Mouse (Mus musculus): ENCODE data around the gene Rnase2b. TPM values are rescaled to one million over a fixed set of nuclear protein-coding genes. Genes with fewer than 3 reads are reported as not detected.

Rnase2b gene
- polyA plus RNA-seq, 1 experiment from 2014 or later = not detected

DNA sequence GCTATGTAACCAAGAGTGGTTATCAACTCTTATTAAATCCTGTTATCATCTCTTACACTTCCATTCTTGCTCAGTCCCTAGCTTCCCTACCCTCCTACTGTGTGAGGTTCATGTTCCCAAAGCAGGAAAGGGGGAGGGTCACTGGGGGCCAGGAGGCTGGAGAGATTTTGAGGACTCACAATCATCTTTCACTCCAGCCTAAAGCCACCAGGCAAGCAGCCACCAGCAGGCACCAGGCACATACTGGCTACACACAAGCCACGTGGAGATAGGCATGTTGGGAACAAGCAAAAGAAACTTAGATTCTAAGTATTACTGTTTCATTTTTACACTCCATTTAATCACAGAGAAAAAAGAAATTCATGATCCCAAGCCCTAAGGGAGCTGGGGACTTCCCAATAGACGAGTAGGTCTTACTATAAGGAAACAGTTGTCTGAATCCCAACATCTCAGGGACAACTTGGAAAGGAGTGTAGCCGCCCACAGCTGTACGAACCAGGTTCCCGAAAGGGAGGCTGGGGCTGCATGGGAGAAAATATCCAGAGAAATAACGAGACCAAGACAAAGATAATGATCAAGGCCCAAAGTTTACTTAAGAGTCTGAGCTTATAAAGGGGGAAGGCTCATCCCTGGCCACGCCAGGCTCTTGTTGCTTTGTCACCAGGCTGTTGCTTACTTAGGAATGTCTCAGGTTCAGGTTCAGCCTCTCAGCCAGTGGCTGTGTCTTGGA is 30.8 kb upstream of the Rnase2b start:
- Histone ChIP-seq H3K27me3 (ENCODE audit: control insufficient read depth, insufficient read depth, low read length) (no peaks in the 10 kb centered on the region), H3K4me3 (replicated peaks; ENCODE audit: low read length) (no peak overlapping the region), H3K9ac (ENCODE audit: low read length) (no peak overlapping the region), H3K36me3 (ENCODE audit: control insufficient read depth, insufficient read depth, low read length) (no peaks in the 10 kb centered on the region), H3K9me3 (replicated peaks; ENCODE audit: control insufficient read depth, low read length) (no peaks in the 10 kb centered on the region), H3K4me1 (ENCODE audit: control insufficient read depth, insufficient read depth, low read length) (no peaks in the 10 kb centered on the region; the same call in 1 of the 2 replicates), H3K4me2 (ENCODE audit: low read depth, low read length) (no peak overlapping the region), H3K27ac (ENCODE audit: low read length) (no peak overlapping the region)
- ATAC-seq (ENCODE audit: insufficient read depth, low FRiP score) = no peak
- 76% methylated on average over 7 of the region's 7 CpGs for WGBS

DNA sequence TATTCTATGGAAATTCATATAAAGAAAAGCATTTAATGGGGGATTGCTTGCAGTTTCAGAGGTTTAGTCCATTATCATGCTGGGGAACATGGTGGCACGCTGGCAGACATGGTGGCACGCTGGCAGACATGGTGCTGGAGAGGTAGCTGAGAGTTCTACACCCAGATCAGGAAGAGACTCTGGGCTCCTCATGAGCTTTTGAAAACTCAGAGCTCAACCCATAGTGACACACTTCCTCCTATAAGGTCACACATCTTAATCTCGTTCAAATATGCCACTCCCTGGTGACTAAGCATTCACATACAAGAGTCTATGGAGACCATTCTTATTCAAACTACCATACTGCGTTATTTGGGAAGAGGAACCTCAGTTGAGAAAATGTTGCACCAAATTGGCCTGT is 29.7 kb upstream of the Rnase2b start:
- no peak overlapping the region for H3K9ac ChIP-seq (ENCODE audit: low read length)
- WGBS = 78% methylated on average over 4 of the region's 4 CpGs
- no peaks in the 10 kb centered on the region for H3K27me3 ChIP-seq (ENCODE audit: control insufficient read depth, insufficient read depth, low read length)
- H3K36me3 ChIP-seq (ENCODE audit: control insufficient read depth, insufficient read depth, low read length) = no peaks in the 10 kb centered on the region
- H3K27ac ChIP-seq (ENCODE audit: low read length) = no peak overlapping the region
- H3K4me3 ChIP-seq (replicated peaks; ENCODE audit: low read length) = no peak overlapping the region
- no peaks in the 10 kb centered on the region; the same call in 1 of the 2 replicates for H3K4me1 ChIP-seq (ENCODE audit: control insufficient read depth, insufficient read depth, low read length)
- no peak overlapping the region for H3K4me2 ChIP-seq (ENCODE audit: low read depth, low read length)
- no peaks in the 10 kb centered on the region for H3K9me3 ChIP-seq (replicated peaks; ENCODE audit: control insufficient read depth, low read length)
- peak; percentile 73; the same call in 1 of the 2 replicates for ATAC-seq (ENCODE audit: insufficient read depth, low FRiP score)

DNA sequence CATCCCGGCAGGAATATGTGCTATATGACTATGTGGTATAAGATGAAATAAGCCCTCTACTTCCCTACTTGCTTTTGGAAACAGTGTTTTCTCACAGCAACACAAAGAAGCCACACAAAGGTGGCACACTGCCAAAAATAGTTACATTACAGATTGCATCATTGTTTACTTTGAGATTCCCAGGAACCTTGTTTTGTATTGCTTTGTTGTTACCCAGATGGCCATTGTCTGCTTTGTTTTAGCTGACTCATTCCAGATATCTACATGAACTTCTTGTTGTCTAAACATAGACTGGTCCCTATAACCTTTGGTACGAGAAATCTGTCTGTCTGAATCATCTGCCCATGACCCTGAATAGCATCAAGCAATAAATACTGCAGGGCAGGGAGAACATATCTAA is 21.7 kb upstream of the Rnase2b start:
- H3K4me3 ChIP-seq (replicated peaks; ENCODE audit: low read length) = no peak overlapping the region
- no peak overlapping the region for H3K4me2 ChIP-seq (ENCODE audit: low read depth, low read length)
- no peak overlapping the region for H3K27ac ChIP-seq (ENCODE audit: low read length)
- H3K9me3 ChIP-seq (replicated peaks; ENCODE audit: control insufficient read depth, low read length) = no peaks in the 10 kb centered on the region
- no peaks in the 10 kb centered on the region for H3K36me3 ChIP-seq (ENCODE audit: control insufficient read depth, insufficient read depth, low read length)
- WGBS = 61% methylated on average over 2 of the region's 2 CpGs
- no peak for ATAC-seq (ENCODE audit: insufficient read depth, low FRiP score)
- H3K4me1 ChIP-seq (ENCODE audit: control insufficient read depth, insufficient read depth, low read length) = no peaks in the 10 kb centered on the region
- H3K9ac ChIP-seq (ENCODE audit: low read length) = no peak overlapping the region
- no peaks in the 10 kb centered on the region for H3K27me3 ChIP-seq (ENCODE audit: control insufficient read depth, insufficient read depth, low read length)

DNA sequence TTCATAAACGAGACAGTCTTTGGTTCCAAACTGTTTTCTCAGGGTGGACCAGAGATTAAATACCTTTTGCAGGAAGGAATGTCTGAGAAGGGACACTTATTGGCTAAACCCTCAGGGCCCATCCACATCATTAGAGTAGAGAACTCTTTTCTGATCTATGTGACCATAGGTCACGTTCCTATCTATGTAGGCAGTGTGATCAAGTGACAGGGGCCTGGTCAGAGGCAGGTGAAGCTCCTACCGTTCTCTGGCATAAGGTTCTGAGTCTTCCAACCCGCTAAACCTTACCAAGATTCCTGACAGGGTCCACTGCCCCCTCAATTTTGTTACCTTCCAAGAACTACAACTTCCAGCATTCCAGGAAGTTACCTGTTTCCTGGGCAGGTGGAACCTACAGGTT is 19.9 kb upstream of the Rnase2b start:
- Histone ChIP-seq H3K4me2 (ENCODE audit: low read depth, low read length) (no peak overlapping the region), H3K27me3 (ENCODE audit: control insufficient read depth, insufficient read depth, low read length) (no peaks in the 10 kb centered on the region), H3K27ac (ENCODE audit: low read length) (no peak overlapping the region), H3K4me1 (ENCODE audit: control insufficient read depth, insufficient read depth, low read length) (no peaks in the 10 kb centered on the region), H3K4me3 (replicated peaks; ENCODE audit: low read length) (no peak overlapping the region), H3K36me3 (ENCODE audit: control insufficient read depth, insufficient read depth, low read length) (no peaks in the 10 kb centered on the region), H3K9me3 (replicated peaks; ENCODE audit: control insufficient read depth, low read length) (no peaks in the 10 kb centered on the region), H3K9ac (ENCODE audit: low read length) (no peak overlapping the region)
- no peak for ATAC-seq (ENCODE audit: insufficient read depth, low FRiP score)
- 84% methylated on average over 4 of the region's 4 CpGs for WGBS

DNA sequence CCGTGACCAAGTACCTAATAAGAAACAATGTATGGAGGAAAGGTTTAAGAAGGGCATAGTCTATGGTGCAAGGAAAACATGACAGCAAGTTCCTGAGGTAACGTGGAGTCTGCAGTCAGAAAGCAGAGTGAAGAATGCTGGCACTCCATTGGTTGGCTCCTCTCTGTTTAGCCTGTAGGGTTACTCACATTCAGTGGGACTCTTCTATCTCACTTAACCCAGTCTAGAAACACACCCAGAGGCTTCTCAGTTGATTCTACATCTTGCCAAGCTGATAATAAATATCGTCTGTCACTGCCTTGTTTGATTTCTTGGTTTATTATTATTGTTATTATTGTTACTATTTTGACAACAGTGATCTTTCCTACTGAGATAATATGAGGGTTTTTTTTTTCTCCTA is 19.5 kb upstream of the Rnase2b start:
- no peak overlapping the region for H3K9ac ChIP-seq (ENCODE audit: low read length)
- no peak overlapping the region for H3K4me3 ChIP-seq (replicated peaks; ENCODE audit: low read length)
- H3K27ac ChIP-seq (ENCODE audit: low read length) = no peak overlapping the region
- H3K4me2 ChIP-seq (ENCODE audit: low read depth, low read length) = no peak overlapping the region
- no peak for ATAC-seq (ENCODE audit: insufficient read depth, low FRiP score)
- H3K9me3 ChIP-seq (replicated peaks; ENCODE audit: control insufficient read depth, low read length) = no peaks in the 10 kb centered on the region
- 74% methylated on average over 3 of the region's 3 CpGs for WGBS
- no peaks in the 10 kb centered on the region for H3K27me3 ChIP-seq (ENCODE audit: control insufficient read depth, insufficient read depth, low read length)
- H3K4me1 ChIP-seq (ENCODE audit: control insufficient read depth, insufficient read depth, low read length) = no peaks in the 10 kb centered on the region
- H3K36me3 ChIP-seq (ENCODE audit: control insufficient read depth, insufficient read depth, low read length) = no peaks in the 10 kb centered on the region

DNA sequence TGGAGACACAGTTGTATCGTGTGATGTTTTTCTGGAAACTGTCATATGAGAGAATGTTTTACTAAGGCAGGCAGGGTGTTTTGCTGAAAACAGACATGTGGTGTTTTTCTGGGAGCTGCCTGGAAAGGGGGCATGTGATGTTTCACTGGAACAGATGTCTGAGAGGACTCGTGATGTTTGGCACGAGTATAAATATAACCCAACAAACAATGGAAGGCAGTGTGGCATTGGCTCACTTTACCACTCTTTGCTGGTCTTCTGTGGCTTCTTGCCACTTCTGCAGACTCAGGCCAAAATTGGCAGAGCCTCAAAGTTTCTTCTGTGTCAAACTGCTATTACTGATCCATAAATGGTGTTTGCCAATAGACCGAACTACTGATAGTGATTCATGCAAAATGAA is 18.8 kb upstream of the Rnase2b start:
- H3K36me3 ChIP-seq (ENCODE audit: control insufficient read depth, insufficient read depth, low read length) = no peaks in the 10 kb centered on the region
- no peaks in the 10 kb centered on the region for H3K9me3 ChIP-seq (replicated peaks; ENCODE audit: control insufficient read depth, low read length)
- no peaks in the 10 kb centered on the region for H3K4me1 ChIP-seq (ENCODE audit: control insufficient read depth, insufficient read depth, low read length)
- no peak overlapping the region for H3K4me3 ChIP-seq (replicated peaks; ENCODE audit: low read length)
- H3K27me3 ChIP-seq (ENCODE audit: control insufficient read depth, insufficient read depth, low read length) = no peaks in the 10 kb centered on the region
- H3K27ac ChIP-seq (ENCODE audit: low read length) = no peak overlapping the region
- no peak overlapping the region for H3K4me2 ChIP-seq (ENCODE audit: low read depth, low read length)
- H3K9ac ChIP-seq (ENCODE audit: low read length) = no peak overlapping the region
- no peak for ATAC-seq (ENCODE audit: insufficient read depth, low FRiP score)
- WGBS = 53% methylated on average over 4 of the region's 4 CpGs

DNA sequence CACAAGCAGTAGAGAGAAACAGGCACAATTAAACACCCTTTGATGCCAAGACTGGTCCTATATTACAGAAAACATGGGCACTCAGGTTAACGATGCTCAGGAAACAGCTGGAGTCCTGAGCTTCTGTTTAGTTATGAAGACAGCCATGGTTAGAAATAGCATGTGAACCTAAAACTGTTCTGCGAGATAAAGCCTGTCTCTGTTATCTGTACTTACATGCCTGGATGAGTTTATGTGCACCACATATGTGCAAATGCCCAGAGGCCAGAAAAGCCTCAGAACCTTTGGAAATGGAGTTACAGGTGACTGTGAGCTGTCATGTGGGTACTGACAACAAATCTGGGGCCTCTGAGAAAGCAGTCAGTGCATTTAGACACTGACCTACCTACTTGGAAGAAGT is 18.1 kb upstream of the Rnase2b start:
- ATAC-seq (ENCODE audit: insufficient read depth, low FRiP score) = no peak
- no peak overlapping the region for H3K4me2 ChIP-seq (ENCODE audit: low read depth, low read length)
- H3K36me3 ChIP-seq (ENCODE audit: control insufficient read depth, insufficient read depth, low read length) = no peaks in the 10 kb centered on the region
- no peak overlapping the region for H3K4me3 ChIP-seq (replicated peaks; ENCODE audit: low read length)
- no peaks in the 10 kb centered on the region for H3K9me3 ChIP-seq (replicated peaks; ENCODE audit: control insufficient read depth, low read length)
- H3K27me3 ChIP-seq (ENCODE audit: control insufficient read depth, insufficient read depth, low read length) = no peaks in the 10 kb centered on the region
- H3K4me1 ChIP-seq (ENCODE audit: control insufficient read depth, insufficient read depth, low read length) = no peaks in the 10 kb centered on the region
- H3K27ac ChIP-seq (ENCODE audit: low read length) = no peak overlapping the region
- no peak overlapping the region for H3K9ac ChIP-seq (ENCODE audit: low read length)
- 67% methylated on average over 2 of the region's 2 CpGs for whole genome bisulfite sequencing

DNA sequence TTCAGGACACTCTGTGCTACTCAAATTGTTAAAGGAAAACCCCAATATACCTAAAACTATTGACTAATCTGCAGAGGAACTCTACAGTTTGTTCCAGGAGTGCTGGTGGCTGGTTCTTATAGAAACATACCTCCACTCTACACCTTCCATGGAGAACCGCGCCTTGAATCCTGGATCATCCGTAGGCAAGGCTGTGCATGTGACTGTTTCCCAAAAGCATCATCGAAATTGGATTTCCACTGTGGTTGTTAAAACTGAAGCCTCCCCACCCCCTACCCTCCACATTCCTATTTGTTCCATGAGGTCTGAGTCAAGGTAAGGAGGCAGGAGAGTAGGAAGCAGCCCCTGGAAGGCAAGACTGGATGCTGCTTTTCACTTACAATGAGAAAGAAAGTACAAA is 17.6 kb upstream of the Rnase2b start:
- no peak overlapping the region for H3K4me2 ChIP-seq (ENCODE audit: low read depth, low read length)
- no peak overlapping the region for H3K9ac ChIP-seq (ENCODE audit: low read length)
- H3K36me3 ChIP-seq (ENCODE audit: control insufficient read depth, insufficient read depth, low read length) = no peaks in the 10 kb centered on the region
- no peaks in the 10 kb centered on the region for H3K27me3 ChIP-seq (ENCODE audit: control insufficient read depth, insufficient read depth, low read length)
- H3K9me3 ChIP-seq (replicated peaks; ENCODE audit: control insufficient read depth, low read length) = no peaks in the 10 kb centered on the region
- WGBS = 92% methylated on average over 4 of the region's 4 CpGs
- no peak overlapping the region for H3K4me3 ChIP-seq (replicated peaks; ENCODE audit: low read length)
- no peak overlapping the region for H3K27ac ChIP-seq (ENCODE audit: low read length)
- no peaks in the 10 kb centered on the region for H3K4me1 ChIP-seq (ENCODE audit: control insufficient read depth, insufficient read depth, low read length)
- ATAC-seq (ENCODE audit: insufficient read depth, low FRiP score) = no peak

DNA sequence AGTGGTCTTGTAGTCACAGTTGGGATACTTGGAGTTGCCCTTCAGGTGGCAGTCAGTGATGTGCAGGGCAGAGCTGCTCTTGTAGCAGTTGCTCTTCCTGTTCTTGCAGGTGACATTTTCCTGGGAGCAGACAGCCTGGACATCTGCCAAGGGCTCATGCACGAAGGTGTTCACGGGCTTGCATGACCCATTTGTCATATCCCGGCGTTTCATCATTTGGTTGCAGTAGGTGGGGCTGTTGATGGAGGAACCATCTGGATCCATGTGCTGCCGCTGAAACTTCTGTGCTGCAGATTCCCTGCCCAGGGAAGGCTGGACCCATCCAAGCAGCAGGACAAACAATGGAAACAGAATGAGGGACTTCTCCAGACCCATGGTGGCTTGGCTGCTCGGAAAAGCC is 16.5 kb upstream of the Rnase2b start:
- no peaks in the 10 kb centered on the region for H3K27me3 ChIP-seq (ENCODE audit: control insufficient read depth, insufficient read depth, low read length)
- WGBS = 60% methylated on average over 6 of the region's 6 CpGs
- no peak for ATAC-seq (ENCODE audit: insufficient read depth, low FRiP score)

More for the DNA sequence above, 16.5 kb upstream of the Rnase2b start:
- no peaks in the 10 kb centered on the region for H3K36me3 ChIP-seq (ENCODE audit: control insufficient read depth, insufficient read depth, low read length)
- no peaks in the 10 kb centered on the region for H3K9me3 ChIP-seq (replicated peaks; ENCODE audit: control insufficient read depth, low read length)
- H3K27ac ChIP-seq (ENCODE audit: low read length) = no peak overlapping the region
- no peak overlapping the region for H3K9ac ChIP-seq (ENCODE audit: low read length)
- no peak overlapping the region for H3K4me2 ChIP-seq (ENCODE audit: low read depth, low read length)
- no peak overlapping the region for H3K4me3 ChIP-seq (replicated peaks; ENCODE audit: low read length)
- H3K4me1 ChIP-seq (ENCODE audit: control insufficient read depth, insufficient read depth, low read length) = no peaks in the 10 kb centered on the region

Measured in stomach, embryonic 16.5 days (tissue).